Mouse (Mus musculus): ENCODE measurements around the gene Papola.

DNA sequence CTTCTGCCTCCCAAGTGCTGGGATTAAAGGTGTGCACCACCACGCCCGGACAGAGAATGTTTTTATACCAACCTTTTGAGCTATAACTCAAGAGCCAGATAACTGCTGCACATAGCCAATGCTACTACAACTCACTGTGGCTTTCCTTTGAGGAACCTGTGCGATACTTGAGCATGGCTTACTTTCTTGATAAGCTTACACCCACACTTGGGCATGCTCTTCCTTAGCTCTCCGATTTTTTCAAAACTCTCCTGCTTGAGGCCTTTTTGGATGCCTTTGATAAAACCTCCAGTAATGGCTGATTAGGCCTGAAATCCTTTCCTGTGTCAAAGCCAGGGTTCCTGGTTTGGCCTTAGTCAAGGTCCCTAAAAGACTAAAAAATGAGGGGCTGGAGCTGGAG, 6.8 kb upstream of the Papola start:
- TF ChIP-seq POLR2A (IDR thresholded peaks at IDR 0.05; ENCODE audit: insufficient read length, low read depth) (no peak), SRF (IDR thresholded peaks at IDR 0.05; ENCODE audit: control insufficient read depth, insufficient read length, low read depth) (no peak), MAX (IDR thresholded peaks at IDR 0.05; ENCODE audit: low read depth) (no peak), POLR2AphosphoS2 (IDR thresholded peaks at IDR 0.05; ENCODE audit: insufficient read length, low read depth) (no peak), E2F4 (IDR thresholded peaks at IDR 0.05; ENCODE audit: insufficient read depth) (no peak)
